Mouse (Mus musculus): ENCODE measurements around the gene Lats1.
"Not testable (repeated sequence)": the region's sequence is repeated elsewhere in the genome, so short reads cannot be mapped to it uniquely, and the experiment has no call there.

Lats1 gene

DNA sequence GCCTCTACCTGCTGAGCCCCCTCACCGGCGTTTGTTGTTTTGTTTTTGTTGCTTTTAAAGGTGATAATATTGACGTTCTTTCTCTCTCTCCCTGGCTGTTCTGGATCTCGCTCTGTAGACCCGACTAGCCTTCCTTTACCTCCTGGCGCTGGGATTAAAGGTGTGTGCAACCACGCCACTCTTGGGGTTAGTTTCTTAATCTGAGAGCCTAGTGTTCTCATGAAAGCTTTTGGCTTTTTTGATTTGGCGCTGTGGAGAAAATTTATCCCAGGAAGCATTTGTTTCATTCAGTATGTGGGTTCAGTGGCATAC lies 45.4 kb downstream of the Lats1 start:
- no peak for DNase-seq (ENCODE audit: low spot score in 2 of 2)

GRCm38 (mm10) chr10:7727011-7727410 lies 46.0 kb downstream of the Lats1 start:
- DNase-seq (ENCODE audit: low spot score in 2 of 2), result no peak

DNA sequence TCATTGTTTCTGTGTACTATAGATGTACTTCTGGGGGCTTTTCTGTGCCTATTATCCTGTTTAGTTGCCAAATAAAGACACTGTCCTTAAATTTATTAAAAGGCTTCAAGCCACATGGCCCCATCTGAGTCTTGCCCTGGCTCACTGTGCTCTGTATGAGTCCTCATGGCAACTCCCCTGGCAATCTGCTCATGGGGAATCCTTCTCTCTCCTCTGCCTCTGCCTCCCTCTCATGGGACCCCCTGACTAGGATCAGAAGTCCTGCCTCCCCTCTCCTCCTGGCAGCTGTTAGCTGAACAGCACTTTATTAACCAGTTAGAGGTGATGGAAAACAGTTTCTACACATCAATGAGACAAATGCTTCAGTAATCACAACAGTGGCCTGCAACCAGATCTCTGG lies 50.6 kb downstream of the Lats1 start:
- DNase-seq (ENCODE audit: low spot score in 2 of 2), result no peak

DNA sequence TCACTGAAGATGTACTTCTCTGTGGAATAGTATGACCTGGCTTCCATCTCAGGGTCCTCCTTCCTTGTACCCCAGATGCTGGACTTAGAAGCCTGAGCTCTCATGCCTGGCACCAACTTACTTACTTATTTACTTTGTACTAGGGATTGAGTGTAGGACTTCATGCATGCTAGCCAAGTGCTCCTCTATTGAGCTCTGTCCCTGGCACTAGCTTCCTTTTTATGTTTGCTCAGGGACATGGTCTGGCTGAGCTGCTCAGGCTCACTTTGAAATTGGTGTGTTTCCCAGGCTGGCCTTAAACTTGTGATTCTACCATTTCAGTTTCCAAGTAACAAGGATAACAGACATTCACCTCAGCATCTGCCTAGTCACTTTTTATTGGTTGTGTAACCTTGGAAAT lies 56.1 kb downstream of the Lats1 start:
- no peak for DNase-seq (ENCODE audit: low spot score in 2 of 2)

DNA sequence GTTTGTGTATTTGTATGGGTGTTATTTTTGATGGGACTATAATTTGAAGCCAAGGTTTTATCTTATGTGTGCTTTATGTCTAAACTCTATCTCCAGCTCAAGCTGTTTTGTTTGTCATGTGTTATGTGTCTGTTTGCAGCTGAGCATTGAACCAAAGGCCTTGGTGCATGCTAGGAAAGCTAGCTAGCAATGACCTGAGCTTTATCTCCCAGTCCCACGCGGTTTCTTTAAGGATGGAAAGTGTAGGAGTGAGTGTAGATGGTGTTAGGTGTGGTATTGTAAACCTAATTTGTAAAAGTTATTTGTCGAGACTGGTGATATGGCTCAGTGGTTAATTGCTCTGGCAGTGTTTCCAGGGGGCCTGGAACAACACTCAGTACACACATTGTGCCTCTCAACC lies 56.9 kb downstream of the Lats1 start:
- DNase-seq (ENCODE audit: low spot score in 2 of 2), result no peak

- not testable (repeated sequence) for DNase-seq (ENCODE audit: low spot score in 2 of 2)
These were observed 64.5 kb downstream of the Lats1 start for GRCm38 (mm10) chr10:7745528-7745927.

- no peak for DNase-seq (ENCODE audit: low spot score in 2 of 2)
These were observed 67.7 kb downstream of the Lats1 start for GRCm38 (mm10) chr10:7748752-7749151.

DNA sequence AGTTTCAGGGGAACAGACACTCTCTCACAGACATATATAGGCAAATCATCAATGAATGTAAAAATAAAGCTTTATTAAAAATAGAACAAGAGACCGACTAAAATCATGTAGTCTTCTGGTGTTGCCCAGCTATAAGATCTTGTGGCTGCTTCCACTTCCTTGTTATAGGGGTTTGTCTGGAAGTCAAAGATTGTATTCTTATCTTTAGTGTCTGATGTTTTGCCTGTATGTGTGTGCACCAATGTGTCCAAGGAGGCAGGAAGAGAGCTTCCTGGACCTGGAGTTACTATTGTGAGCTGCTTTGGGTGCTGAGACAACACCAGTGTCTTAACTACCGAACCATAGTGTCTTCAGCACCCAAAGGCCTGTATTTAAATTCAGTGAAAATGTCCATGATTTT lies 76.5 kb downstream of the Lats1 start:
- DNase-seq (ENCODE audit: low spot score in 2 of 2), result no peak
